Mouse (Mus musculus) gastrocnemius, postnatal 25 days (tissue): ENCODE data around the gene Prpf6. TPM values are rescaled to one million over a fixed set of nuclear protein-coding genes. Genes with fewer than 3 reads are reported as not detected.

Experiments
- DNase-seq: peaks from one replicate; pipeline ENCODE4 v3.0.0; 2022
- long read RNA-seq, 2 experiments: library from polyadenylated mRNA; stranded (forward); transcript quantifications; one replicate each; pipeline ENCODE4 v2.0.0; 2021
- total RNA-seq, 2 experiments: library from RNA; stranded (reverse); gene quantifications; 1 replicate in 1 of 2; 2 replicates in 1 of 2; pipeline ENCODE4 v1.2.3; 2021

Gene Prpf6
- 10 to 100 TPM; 23.2 to 28.2 TPM for total RNA-seq
- long read RNA-seq, experiment 1, transcript Prpf6-201 (21 exons, 3,054 nt): major isoform, 5 of 22 reads
- long read RNA-seq, experiment 1, partial matches to known transcripts: 11 of 22 reads
- long read RNA-seq, experiment 1, other reads (novel, unspliced or antisense): 6 of 22 reads
- long read RNA-seq, experiment 2, transcript Prpf6-201 (21 exons, 3,054 nt): major isoform, 10 of 14 reads
- long read RNA-seq, experiment 2, partial matches to known transcripts: 4 of 14 reads
- long read RNA-seq, experiment 2, other reads (novel, unspliced or antisense): 0 of 14 reads

DNA sequence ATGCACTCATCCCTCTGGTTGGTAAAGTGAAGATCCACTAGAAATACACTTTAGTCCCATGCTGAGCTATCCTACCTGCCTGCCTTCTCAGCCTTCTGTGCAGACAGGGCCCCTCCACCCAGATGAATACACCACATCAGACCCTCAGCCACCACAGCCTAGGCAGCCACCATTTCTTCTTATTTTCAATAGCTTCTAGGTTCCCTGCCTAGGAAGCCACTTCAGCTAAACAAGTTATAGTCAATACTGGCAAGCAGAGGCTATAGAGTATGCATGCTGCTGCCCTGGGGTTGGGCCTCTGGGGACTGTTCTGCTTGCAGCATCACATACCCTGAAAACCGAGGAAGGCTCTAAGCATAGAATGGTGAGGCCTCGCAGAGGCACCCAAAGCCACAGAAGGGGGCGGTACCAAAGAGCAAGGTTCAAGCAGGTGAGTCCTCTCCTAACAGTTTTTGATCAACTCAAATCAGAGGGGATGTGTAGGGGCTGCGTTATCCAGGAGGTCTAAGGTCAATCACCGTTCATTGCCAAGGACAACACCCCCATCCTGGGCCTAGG is at the start of gene Prpf6:
TSS of gene Prpf6 (plus strand) at position 341 of the 558 bp plus-strand sequence.
- DNase-seq: no peak

DNA sequence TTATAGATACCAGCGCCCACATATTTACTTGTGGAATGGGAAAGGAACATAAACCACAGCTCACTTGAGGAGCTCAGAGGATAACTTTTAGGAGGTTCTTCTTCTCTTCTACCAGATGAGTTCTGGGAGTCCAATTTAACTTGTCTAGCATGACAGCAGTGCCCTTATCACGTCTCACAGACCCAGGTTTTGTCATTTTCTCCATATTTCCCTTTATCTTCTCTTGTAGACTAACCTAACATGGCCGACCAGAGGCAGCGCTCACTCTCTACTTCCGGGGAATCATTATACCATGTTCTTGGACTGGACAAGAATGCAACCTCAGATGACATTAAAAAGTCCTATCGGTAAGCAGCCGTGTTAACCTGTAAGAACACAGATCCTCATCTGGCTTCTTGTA is 45.5 kb upstream of the Prpf6 start:
- no peak for DNase-seq

DNA sequence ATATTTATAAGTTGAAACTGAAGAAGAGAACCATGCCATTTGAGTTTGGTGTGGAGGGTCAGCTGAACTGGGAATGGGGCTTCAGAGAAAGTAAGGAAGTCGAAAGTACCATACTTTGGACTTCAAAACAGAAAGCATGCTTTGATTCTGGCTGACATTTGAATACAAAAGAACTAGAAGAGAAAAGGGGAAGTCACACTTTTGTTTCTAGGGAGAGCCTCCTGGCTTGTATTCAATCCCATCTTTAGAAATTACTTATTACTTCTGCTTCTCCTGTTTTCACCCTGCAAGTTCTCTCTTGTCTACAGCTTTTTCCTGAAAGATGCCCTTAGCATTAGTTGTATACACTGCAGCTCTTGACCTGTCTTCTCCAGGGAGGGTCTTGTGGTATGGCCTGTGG is 43.4 kb upstream of the Prpf6 start:
- no peak for DNase-seq

DNA sequence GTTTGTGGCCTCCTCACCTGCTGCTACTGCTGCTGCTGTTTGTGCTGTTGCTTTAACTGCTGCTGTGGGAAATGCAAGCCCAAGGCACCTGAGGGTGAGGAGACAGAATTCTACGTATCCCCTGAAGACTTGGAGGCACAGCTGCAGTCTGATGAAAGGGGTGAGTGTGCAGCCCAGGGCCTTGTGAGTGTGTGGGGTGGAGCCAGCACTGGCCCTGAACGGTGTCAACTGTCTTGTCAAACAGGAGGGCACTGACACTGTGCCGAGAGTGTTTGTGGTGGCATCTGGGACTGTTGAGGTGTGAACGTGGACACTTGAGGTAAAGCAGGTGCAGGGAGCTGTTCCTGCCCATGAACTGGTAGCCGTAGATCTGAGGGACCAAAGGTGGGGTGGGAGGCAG is 43.0 kb upstream of the Prpf6 start:
- DNase-seq: no peak

DNA sequence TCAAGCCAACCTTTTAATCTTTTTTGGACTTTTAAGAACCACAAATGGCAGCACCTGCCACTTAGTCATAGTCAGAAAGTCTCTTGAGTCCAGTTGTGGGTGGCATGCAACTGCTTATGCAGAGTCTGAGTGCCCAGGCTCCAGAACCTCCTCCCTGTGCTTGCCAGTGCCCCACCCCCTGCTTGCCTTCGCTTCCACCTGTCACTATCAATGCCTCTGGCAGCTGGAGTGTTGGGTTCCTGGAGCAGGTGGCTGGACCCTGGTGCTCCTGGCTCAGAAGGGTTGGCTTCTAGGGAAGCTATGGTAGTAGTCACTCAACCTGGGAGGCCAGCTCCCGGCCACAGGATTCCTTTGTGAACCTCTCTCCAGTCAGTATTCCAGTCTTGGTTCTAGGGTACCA is 41.4 kb upstream of the Prpf6 start:
- DNase-seq: peak; percentile 47

DNA sequence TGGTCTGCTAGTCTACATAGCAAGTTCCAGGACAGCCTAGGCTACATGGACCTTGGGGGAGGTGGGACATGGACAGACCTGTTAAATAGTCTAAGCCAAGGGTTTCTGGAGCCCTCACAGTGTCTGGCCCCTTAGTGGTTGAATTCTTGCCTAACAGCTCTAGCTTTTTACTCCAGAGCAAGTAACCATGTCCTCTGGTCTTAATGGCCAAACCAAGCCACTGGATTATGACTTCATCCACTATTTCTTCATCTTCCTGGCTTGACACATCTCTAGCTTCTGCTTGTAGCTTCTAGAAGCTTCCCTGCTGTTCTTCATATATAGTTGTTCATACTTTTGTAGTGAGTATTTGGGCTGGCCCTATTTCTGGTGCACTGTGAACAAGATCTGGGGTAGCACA is 37.9 kb upstream of the Prpf6 start:
- DNase-seq: no peak

DNA sequence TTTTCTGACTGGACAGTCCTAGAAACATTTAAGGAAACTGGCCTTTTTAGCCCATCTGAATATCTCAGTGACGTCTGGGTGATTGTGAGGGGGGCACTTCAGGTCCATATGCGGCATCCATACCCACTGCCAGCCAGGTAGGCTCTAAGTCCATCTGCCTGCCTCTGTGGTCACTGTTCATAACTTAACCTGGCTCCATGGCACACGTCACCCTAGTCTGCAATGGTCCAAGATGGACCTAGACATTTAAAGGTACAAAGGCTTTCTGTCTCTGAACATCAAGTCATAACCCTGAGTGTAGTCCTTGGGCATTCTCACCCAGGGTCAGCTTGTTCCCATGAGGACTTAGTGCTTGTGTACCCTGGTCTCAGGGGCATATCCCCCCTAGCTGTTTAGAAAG is 24.3 kb upstream of the Prpf6 start:
- no peak for DNase-seq

DNA sequence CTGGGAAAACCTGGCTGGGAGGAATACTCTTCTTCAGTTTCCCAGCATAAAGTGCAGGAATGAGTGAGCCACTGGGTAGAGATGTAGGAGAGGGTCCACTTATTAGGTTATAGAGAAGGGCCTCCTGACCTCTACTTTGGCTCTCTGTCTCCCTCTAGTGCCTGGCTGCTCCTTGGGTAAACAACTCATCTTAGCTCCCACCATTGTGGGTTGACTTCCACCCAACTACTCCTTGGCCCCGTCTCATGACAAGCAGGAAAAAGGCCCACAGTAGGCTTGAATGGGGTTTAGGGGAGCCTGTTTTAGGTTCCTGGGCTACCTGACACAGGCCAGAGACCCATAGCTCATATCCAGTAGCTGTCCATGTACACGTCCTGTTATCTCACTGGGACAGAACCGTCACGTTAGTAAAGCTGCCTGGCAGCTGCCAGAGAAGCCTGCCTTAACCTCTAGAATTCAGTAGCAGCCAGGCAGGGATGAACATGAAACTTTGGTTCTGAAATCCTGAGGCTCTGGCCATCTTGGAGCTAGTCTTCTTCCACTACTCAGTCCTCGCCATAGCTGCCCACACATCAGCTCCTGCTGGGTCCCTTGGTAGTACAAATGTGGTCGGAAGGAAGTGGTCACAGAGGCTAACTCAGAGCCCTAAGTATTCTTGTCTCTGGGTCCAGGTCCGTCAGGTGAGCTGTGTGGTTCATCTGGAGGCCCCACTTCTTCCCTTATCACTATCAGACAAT is 23.2 kb upstream of the Prpf6 start:
- no peak for DNase-seq

DNA sequence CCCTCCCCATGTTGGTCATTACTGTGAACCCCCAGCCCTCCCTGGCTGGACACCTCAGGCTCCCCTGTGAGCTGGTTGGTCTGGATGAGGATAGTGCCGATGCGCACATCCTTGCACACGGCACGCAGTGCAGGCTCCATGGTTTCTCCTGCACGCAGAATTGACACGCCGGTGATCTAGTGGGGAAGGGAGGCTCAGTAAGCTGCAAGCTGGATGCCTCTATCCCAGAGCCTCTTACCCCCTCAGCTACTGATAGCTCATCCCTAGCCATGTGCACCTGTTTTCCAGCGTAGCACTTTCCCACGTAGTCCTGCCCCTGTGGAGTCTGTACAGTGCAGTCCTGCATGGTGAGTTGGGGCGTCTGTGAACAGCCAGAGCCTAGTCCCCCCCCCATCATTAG is 21.8 kb upstream of the Prpf6 start:
- no peak for DNase-seq

DNA sequence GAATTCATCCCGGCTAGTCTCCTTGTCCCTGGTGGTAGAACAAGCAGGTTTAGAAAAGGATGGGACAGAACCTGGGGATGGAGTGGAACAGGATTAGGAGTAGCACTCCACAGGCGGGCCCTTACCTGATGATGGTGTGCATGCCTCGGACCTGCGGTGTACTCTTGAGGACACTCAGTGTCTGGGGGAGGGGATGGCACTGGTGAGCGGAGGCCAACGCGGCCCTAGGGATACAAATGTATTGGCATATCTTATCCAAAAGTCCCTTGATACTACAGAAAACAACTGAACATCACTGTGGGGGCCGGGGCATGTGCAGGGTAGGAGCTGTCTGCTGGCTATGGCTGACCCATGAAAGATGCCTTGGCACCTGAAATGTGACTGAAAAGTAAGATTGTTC is 21.3 kb upstream of the Prpf6 start:
- no peak for DNase-seq

DNA sequence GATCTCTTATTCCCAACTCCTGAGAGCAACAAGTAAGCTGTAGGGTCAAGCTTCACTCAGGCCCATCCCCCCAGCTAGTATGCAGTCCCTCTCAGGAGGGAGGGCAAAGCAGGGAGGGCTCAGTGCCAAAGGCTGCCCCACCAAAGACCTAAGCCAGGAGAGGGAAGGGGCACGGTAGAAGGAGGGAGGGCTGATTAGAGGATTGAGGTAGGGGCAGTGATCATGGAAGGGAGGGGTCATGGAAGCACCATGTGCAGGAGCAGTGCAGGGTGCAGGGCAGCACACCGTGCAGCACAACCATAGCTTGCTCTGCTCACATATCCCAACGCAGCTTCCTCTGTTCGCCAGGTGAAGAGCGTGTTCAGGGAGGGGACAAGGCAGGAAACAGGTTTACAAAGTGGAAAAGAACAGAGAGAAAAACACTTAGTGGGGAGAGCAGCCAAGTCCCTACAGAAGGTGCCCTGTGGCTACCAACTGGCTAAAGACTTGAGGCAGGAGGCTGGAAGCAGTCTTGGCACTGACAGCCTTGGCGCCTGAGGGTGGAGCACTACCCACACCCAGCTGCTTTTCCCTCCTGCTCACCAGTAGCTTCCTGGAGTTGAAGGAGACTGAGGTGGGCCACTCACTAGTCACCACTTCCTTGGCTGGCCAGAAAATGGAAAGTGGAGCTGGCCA is 20.6 kb upstream of the Prpf6 start:
- peak; percentile 29 for DNase-seq

DNA sequence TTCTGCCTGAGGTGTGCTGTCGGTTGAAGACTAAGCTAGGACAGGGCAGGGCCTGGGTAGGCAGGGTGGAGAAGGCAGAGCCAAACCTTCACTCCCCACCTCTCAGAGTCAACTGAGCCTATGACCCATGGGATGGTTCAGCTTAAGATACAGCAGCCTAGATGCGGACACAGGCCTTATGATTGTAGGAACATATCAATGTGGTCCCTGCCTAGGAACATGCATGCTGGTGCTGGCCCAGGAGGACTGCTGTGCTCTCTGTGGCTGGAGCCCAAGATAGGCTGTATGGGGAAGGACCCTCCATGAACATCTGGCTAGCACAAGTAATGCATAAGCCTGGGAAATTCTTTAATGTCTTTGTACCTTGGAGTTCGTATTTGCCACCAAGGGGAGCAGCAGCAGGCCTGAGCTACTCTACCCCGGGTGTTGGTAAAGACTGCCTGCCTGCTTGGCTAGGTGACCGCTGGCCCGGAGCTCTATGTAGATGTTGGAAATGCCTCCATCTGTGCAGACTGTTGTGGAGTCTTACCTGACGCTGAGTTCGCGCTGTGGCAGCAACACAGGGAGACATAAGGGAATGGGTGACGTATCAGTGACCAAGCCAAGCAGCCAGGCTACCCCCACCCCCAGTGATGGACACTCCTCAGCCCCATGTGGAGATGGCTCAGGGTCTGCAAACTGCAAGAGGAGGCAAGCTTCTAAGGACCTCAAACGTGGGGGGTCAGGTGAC is 19.6 kb upstream of the Prpf6 start:
- no peak for DNase-seq

DNA sequence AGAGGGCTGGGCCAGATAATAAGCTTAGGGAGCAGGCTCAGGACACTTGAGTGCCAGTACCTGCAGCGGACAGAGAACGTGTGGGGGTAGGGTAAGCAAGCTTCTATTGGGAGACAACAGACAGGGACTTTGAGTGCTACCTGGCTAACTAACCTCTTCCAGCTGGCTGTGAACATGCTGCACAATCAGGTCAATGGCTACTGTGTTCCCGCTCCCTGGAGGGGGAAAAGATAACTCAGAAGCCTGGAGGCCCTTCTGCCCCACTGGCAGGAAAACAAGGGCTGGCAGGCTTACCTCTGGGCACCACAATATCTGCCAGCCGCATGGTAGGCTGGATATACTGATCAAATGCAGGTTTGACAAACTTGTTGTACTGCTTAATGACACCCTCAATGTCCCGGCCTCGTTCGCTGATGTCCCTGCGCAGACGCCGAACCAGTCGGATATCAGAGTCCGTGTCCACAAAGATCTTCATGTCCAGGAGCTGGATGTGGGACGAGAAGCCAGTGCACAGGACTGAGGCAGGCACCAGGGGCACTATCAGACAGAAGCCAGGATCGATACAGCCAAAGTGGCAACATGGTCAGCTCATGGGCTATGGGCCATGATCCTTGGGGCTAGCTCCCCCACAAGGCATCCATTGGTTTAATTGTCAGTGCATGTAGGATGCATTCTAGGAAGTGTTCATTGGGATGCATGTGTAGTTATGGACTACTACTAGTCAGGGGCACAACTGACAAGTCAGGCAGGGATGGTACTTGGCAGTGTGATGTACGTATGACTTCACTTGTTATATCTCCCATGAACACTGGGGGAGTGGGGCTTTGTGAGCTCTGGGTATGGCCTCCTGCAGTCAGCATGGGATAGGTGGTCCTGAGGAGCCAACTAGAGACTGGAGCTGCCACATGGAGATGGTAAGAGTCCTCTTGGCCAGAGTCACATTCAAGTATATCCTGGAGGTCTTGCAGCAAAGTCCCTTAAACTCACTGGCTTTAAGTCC is 18.4 kb upstream of the Prpf6 start:
- DNase-seq: no peak

DNA sequence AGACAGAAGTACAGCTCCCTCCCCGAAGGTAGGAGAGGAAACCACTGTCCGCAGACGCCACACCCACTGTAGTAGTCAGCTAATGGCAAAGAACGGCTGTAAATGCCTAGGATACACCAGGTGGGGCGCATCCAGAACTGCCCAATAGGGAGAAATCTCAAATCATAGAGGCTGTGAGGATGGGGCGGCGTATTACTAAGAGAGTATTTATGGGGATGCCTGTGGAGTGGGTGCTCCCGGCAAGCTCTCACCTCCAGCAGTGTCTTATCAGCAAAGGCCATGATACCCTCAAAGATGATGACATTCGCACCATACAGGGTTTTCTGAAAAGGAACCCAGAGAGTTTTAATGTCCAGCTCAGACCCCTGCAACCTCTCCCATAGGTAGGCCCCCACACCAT is 17.7 kb upstream of the Prpf6 start:
- DNase-seq: no peak

DNA sequence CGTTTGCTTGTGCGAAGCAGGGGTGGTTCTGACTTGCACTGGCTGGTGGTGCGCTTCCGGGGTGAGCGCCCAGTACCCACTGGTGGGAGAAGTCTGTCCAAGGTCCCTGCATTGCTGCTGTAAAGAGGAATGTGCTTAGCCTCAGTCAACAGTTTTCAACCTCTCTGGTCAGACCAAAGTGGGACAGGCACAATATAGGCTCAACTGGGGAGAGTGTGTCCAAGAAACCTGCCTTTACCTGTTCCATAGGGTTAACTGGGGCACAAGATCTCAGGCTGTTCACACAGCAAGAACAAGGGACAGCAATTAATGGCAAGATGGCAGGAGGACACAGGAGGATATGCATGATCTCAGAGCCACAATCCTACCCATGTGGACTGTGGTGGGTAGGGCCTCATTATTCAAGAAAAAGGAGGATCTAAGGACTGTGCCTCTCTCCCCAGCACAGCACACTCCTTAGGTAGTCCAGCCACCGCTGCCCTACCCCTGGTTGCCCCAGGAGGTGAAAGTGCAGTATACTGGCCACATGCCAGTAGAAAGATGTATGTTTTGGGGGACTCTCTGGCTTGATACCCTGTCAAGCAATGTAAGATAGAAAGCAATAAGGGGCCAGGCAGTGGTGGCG is 16.6 kb upstream of the Prpf6 start:
- DNase-seq: no peak

DNA sequence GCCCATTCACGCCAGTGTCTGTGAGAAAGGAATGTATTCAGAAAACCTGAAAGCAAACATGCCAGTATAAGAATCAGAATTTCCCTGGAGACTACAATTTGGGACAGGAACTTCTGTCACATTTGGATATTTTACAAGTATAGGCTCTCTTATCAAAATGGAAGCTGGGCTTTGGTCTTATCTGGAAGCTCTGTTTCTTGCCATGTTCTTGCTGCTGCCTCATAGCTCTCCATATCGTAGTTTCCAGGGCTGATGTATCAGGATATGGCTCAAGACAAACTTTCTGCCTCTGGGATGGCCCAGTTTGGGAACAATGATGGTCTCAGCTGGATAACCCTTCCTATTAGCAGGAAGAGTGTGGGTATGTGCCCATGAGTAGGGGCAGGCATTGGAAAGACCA is 15.1 kb upstream of the Prpf6 start:
- no peak for DNase-seq

DNA sequence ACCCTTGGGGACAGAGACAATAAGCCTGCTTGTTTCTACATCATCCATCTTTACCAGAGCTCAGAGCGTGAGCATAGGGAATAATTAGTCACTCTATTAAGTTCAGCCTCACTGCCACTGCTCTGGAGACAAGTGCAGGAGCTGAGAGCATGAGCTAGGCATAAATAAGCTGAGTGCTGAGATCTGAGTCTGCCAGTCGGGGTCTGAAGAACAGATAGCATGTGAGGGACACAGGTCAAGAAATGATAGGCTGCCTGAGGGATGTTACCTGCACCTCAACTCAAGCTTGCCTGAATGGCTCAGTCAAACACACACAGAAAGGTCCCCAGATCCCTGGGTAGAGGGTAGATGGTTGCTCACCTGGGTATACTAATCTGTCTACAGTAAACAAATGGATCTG is 14.5 kb upstream of the Prpf6 start:
- DNase-seq: no peak

DNA sequence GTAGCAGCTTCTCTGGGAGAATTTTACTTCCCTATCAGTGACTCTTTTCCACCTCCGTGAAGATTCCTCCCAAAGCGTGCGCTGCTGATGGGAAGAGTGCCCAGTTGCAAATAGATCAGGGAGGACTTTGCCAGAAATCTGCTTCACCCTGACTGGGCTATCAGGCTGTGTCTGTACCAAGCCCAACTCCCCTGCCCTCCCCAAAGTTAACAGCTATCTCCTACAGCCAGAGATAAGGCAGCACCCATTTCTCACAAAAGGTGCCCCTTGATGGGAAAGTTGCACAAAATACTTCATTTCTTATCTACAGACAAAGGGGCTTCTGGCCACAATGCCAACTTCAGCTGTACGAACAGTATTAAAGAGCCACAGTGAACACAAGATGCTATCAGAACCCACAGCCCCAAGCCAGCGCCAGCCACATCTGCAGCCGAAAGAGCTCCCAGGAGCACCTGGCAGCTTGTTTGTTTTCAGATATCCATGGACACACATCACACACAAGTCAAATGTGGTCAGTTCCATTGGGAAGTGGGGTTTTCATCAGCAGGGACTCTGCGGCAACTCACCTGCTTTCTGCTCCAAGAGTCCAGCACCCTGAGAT is 13.6 kb upstream of the Prpf6 start:
- peak; percentile 29 for DNase-seq

DNA sequence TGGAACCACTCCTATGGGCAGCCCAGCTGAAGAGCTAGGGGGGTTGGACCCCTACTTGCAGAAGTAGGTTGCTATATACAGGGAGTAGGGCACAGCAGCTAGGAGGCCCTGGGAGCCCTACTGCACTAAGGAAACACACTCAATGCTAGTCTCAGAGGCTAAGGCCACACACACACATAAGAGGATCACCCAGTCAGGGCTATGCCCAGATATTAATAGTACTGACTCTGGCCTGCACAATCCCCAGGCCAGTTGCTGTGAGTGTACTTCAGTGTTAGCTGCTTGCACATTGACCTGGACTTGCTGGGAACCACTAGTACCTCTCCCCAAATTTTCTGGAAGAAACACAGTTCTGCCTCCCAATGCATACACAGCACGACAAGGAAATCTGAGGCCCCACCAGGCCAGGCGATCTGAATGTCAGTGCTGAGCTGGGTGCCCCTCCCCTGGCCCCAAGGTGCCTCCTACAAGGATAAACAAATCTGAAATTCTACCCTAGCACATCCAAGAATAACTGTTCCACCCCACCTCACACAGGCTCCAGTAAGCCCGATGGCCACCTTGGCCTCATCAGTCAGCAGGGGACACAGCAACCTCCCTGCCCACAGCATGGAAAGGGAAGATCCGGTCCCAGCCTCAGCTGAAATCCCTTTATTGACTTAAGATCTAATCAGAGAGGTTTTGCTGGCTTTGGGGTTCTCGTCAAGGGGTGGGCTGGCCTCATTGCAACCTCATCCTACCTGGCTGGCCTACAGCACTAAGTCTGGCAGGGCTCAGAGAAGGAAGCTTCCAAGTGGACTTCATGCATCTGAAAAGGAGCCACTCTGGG is 12.7 kb upstream of the Prpf6 start:
- peak; percentile 64 for DNase-seq
